Mouse (Mus musculus): ENCODE measurements around the gene Dhx34.

GRCm38 (mm10) chr7:16265856-16266255 lies 44.0 kb upstream of the Dhx34 start:
- TF ChIP-seq CTCF (IDR thresholded peaks at IDR 0.05; ENCODE audit: borderline replicate concordance, insufficient read depth, low read depth, low read length), result no peak
- no peak for TF ChIP-seq POLR2A (IDR thresholded peaks at IDR 0.05; ENCODE audit: borderline replicate concordance, insufficient read depth, low read length)
